Mouse (Mus musculus): ENCODE results near the gene C130032M10Rik. TPM values are rescaled to one million over a fixed set of nuclear protein-coding genes. Genes with fewer than 3 reads are reported as not detected.

Gene C130032M10Rik
- polyA plus RNA-seq (2016; fragmentation: Nextera tagmentation; extraction: Ambion mirVana), result 0.38 and 0.97 TPM in 2 replicates

DNA sequence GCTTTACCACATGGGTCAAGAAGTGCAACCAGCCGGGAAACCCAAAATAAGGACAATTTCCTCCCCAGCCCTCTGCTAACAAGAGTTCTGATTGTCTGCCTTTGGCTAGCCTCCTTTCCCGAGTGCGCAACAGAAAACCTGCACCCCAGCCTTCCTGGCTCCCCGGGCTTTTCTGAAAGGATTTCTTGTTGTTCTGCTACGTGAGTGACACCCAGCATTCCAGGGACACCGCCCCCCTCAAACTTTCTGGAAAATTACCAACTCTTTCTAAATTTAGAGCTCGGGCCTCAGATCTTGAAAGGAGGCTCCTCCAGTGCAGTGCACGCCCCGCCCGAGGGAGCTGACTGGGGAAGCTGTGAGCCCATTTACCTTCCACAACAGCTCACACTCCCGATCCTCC lies at the start of gene C130032M10Rik:
C130032M10Rik (plus strand) TSS at position 334 of the 400 bp plus-strand sequence.
- H3K36me3 ChIP-seq, result peaks cover 43% of the 10 kb centered on the region
- 64% methylated on average over 11 of the region's 11 CpGs for WGBS
- H3K27me3 ChIP-seq (ENCODE audit: insufficient read depth, poor library complexity, severe bottlenecking), result no peaks in the 10 kb centered on the region
- H3K4me3 ChIP-seq, result 0 out of 2 replicates have a peak within 1 kb of the TSS, but pooled peaks have one; percentile 3
- peaks cover 32% of the 10 kb centered on the region for H3K4me1 ChIP-seq
- H3K9me3 ChIP-seq, result peaks cover 17% of the 10 kb centered on the region
- peak within 1 kb of the TSS; percentile 67; the same call in 1 of the 2 replicates for H3K27ac ChIP-seq
- DNase-seq (ENCODE audit: low spot score), result no peak

DNA sequence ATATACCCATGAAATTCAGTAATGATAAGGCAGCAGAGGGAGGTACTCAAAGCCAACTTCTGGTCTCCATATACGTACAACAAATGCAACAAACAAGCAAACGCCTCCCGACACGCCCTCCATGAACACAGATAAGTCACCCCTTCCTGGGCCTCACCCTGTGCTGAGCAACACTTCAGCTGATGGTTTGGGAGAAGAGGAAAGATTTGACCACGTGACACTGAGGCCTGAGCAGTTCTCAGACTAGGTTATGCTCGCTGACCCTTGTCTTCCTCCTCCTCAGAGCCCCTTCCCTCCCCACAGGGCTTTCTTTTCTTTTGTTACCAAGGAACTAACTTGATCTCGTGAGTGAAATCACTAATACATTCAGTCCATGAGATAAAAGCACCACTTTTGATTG lies 48.6 kb upstream of the C130032M10Rik start:
- 76% methylated on average over 7 of the region's 7 CpGs for WGBS
- H3K4me1 ChIP-seq, result peaks cover 11% of the 10 kb centered on the region; the same call in 1 of the 2 replicates
- no peak overlapping the region for H3K27ac ChIP-seq
- no peak overlapping the region for H3K4me3 ChIP-seq
- no peak for DNase-seq (ENCODE audit: low spot score)
- peaks cover 36% of the 10 kb centered on the region for H3K36me3 ChIP-seq
- H3K9me3 ChIP-seq, result no peaks in the 10 kb centered on the region
- no peaks in the 10 kb centered on the region for H3K27me3 ChIP-seq (ENCODE audit: insufficient read depth, poor library complexity, severe bottlenecking)

GRCm38 (mm10) chr9:114468217-114468616 lies 47.3 kb upstream of the C130032M10Rik start:
- DNase-seq (ENCODE audit: low spot score), result no peak
- Histone ChIP-seq H3K27ac (no peak overlapping the region), H3K36me3 (peaks cover 26% of the 10 kb centered on the region), H3K4me1 (peaks cover 11% of the 10 kb centered on the region; the same call in 1 of the 2 replicates), H3K9me3 (no peaks in the 10 kb centered on the region), H3K27me3 (ENCODE audit: insufficient read depth, poor library complexity, severe bottlenecking) (no peaks in the 10 kb centered on the region), H3K4me3 (no peak overlapping the region)
- 73% methylated on average over 5 of the region's 5 CpGs for WGBS

GRCm38 (mm10) chr9:114468701-114469100 lies 46.8 kb upstream of the C130032M10Rik start:
- 92% methylated on average over 4 of the region's 4 CpGs for WGBS
- Histone ChIP-seq H3K4me3 (no peak overlapping the region), H3K9me3 (no peaks in the 10 kb centered on the region), H3K27ac (no peak overlapping the region), H3K4me1 (peaks cover 11% of the 10 kb centered on the region; the same call in 1 of the 2 replicates), H3K27me3 (ENCODE audit: insufficient read depth, poor library complexity, severe bottlenecking) (no peaks in the 10 kb centered on the region), H3K36me3 (peaks cover 25% of the 10 kb centered on the region)
- no peak for DNase-seq (ENCODE audit: low spot score)

- H3K27me3 ChIP-seq (ENCODE audit: insufficient read depth, poor library complexity, severe bottlenecking), result no peaks in the 10 kb centered on the region
- peaks cover 6% of the 10 kb centered on the region; the same call in 1 of the 2 replicates for H3K36me3 ChIP-seq
- no peaks in the 10 kb centered on the region for H3K9me3 ChIP-seq
- H3K4me1 ChIP-seq, result peaks cover 6% of the 10 kb centered on the region; the same call in 1 of the 2 replicates
- no peak for DNase-seq (ENCODE audit: low spot score)
- H3K4me3 ChIP-seq, result no peak overlapping the region
- no peak overlapping the region for H3K27ac ChIP-seq
- 73% methylated on average over 7 of the region's 7 CpGs for WGBS
These were observed 43.6 kb upstream of the C130032M10Rik start for GRCm38 (mm10) chr9:114471892-114472291.

- Histone ChIP-seq H3K27me3 (ENCODE audit: insufficient read depth, poor library complexity, severe bottlenecking) (no peaks in the 10 kb centered on the region), H3K4me3 (no peak overlapping the region), H3K27ac (no peak overlapping the region), H3K4me1 (no peaks in the 10 kb centered on the region), H3K36me3 (no peaks in the 10 kb centered on the region), H3K9me3 (no peaks in the 10 kb centered on the region)
- no peak for DNase-seq (ENCODE audit: low spot score)
- whole genome bisulfite sequencing, result 88% methylated on average over 9 of the region's 9 CpGs
These were observed 38.5 kb upstream of the C130032M10Rik start for GRCm38 (mm10) chr9:114477019-114477418.

DNA sequence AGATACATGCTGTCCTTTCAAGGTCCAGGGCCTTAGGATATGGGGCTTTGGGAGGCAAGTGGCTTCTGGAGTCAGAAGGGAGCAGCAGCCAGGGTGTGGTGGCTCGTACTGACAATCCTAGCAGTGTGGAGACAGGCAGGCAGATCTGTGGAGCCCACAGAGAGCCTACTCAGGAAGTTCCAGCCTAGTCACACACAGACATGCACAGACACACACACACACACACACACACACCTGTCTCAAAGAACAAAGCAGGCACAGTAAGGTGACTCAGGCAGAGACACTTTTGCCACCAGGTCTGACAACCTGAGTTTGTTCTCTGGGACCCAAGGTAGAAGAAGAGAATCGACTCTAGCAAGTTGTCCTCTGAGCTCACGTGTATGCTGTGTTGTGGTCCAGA lies 34.6 kb upstream of the C130032M10Rik start:
- no peaks in the 10 kb centered on the region for H3K27me3 ChIP-seq (ENCODE audit: insufficient read depth, poor library complexity, severe bottlenecking)
- 77% methylated on average over 3 of the region's 3 CpGs for WGBS
- no peak overlapping the region for H3K27ac ChIP-seq
- H3K36me3 ChIP-seq, result no peaks in the 10 kb centered on the region
- no peaks in the 10 kb centered on the region for H3K4me1 ChIP-seq
- no peak for DNase-seq (ENCODE audit: low spot score)
- H3K4me3 ChIP-seq, result no peak overlapping the region
- no peaks in the 10 kb centered on the region for H3K9me3 ChIP-seq

DNA sequence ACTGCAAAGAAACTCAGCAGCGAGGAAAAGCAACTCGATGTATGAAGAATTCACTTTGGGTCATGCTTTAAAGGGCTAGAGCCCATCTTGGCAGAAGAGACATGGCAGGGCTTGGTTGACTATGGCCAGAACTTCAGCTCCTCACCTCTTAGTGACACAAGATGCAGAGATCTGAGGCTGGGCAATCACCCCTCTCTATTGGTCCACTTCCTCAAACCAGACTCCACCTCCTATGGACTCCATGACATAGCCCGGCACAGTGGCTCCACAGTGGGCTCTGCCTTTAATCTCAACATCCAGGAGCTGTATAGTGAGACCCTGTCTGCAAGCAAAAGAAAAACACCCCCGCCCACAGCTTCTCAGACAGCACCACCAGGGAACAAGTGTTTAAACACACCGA lies 30.7 kb upstream of the C130032M10Rik start:
- no peaks in the 10 kb centered on the region for H3K27me3 ChIP-seq (ENCODE audit: insufficient read depth, poor library complexity, severe bottlenecking)
- H3K4me1 ChIP-seq, result no peaks in the 10 kb centered on the region
- no peaks in the 10 kb centered on the region for H3K9me3 ChIP-seq
- H3K4me3 ChIP-seq, result no peak overlapping the region
- no peaks in the 10 kb centered on the region for H3K36me3 ChIP-seq
- 74% methylated on average over 5 of the region's 5 CpGs for WGBS
- DNase-seq (ENCODE audit: low spot score), result no peak
- H3K27ac ChIP-seq, result no peak overlapping the region

- no peak overlapping the region for H3K4me3 ChIP-seq
- H3K27me3 ChIP-seq (ENCODE audit: insufficient read depth, poor library complexity, severe bottlenecking), result no peaks in the 10 kb centered on the region
- no peaks in the 10 kb centered on the region for H3K36me3 ChIP-seq
- no peak for DNase-seq (ENCODE audit: low spot score)
- WGBS, result 82% methylated on average over 4 of the region's 4 CpGs
- no peaks in the 10 kb centered on the region for H3K9me3 ChIP-seq
- no peaks in the 10 kb centered on the region for H3K4me1 ChIP-seq
- H3K27ac ChIP-seq, result no peak overlapping the region
These were observed 28.7 kb upstream of the C130032M10Rik start for GRCm38 (mm10) chr9:114486808-114487207.

- Histone ChIP-seq H3K27ac (no peak overlapping the region), H3K9me3 (no peaks in the 10 kb centered on the region), H3K4me3 (no peak overlapping the region), H3K36me3 (no peaks in the 10 kb centered on the region), H3K27me3 (ENCODE audit: insufficient read depth, poor library complexity, severe bottlenecking) (no peaks in the 10 kb centered on the region), H3K4me1 (no peaks in the 10 kb centered on the region)
- WGBS, result 81% methylated on average over 23 of the region's 23 CpGs
- DNase-seq (ENCODE audit: low spot score), result no peak
These were observed 27.8 kb upstream of the C130032M10Rik start for GRCm38 (mm10) chr9:114487481-114488258.

DNA sequence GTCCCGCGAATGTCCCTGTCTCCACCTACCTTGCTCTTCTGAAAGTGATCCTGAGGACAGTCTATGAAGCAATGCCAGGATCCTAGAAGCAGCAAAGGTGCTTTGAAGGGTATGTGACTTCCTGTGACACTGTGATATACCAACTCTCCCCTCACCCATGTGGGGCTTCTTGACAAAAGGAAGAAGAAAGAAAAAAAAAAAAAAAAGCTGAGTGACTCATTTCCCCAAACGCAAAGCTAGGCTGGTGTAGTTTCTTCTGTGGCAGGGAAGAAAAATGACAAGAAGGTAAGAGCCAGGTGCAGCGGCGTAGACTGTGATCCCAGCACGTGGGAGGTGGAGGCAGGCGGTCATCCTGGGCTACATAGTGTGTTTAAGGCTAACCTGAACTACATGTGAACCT lies 19.0 kb upstream of the C130032M10Rik start:
- Histone ChIP-seq H3K27ac (no peak overlapping the region), H3K36me3 (no peaks in the 10 kb centered on the region), H3K4me1 (peaks cover 8% of the 10 kb centered on the region; the same call in 1 of the 2 replicates), H3K27me3 (ENCODE audit: insufficient read depth, poor library complexity, severe bottlenecking) (no peaks in the 10 kb centered on the region), H3K9me3 (no peaks in the 10 kb centered on the region), H3K4me3 (no peak overlapping the region)
- no peak for DNase-seq (ENCODE audit: low spot score)
- WGBS, result 76% methylated on average over 7 of the region's 7 CpGs

DNA sequence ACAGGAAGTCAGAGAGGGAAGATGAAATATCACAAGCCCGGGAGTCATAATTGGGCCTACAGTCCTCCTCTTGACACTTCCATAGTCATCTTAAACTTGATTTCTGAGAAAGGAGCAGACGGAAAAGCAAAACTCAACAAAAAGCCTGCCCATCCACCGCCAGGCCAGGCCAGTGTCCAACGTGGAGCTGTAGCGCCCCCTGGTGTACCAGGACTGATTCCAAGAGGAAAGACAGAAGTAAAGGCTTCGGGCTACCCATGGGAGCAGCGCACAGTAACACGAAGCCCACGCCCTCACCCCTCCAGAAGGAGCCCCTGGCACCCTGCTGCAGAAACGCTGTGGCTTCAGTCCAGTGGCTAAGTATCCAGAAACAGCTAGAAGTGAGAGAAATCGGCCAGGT lies 17.3 kb upstream of the C130032M10Rik start:
- Histone ChIP-seq H3K27me3 (ENCODE audit: insufficient read depth, poor library complexity, severe bottlenecking) (no peaks in the 10 kb centered on the region), H3K9me3 (no peaks in the 10 kb centered on the region), H3K4me1 (peaks cover 15% of the 10 kb centered on the region), H3K36me3 (no peaks in the 10 kb centered on the region), H3K4me3 (0 out of 2 replicates have a peak overlapping the region, but pooled peaks have one; percentile 3), H3K27ac (no peak overlapping the region)
- DNase-seq (ENCODE audit: low spot score), result peak; percentile 95
- 7% methylated on average over 11 of the region's 11 CpGs for WGBS

GRCm38 (mm10) chr9:114499783-114500515 lies 15.5 kb upstream of the C130032M10Rik start:
- H3K9me3 ChIP-seq, result no peaks in the 10 kb centered on the region
- H3K27me3 ChIP-seq (ENCODE audit: insufficient read depth, poor library complexity, severe bottlenecking), result no peaks in the 10 kb centered on the region
- no peak overlapping the region for H3K27ac ChIP-seq
- no peak overlapping the region; the same call in 1 of the 2 replicates for H3K4me3 ChIP-seq
- 16% methylated on average over 15 of the region's 15 CpGs for WGBS
- peaks cover 17% of the 10 kb centered on the region for H3K4me1 ChIP-seq
- DNase-seq (ENCODE audit: low spot score), result peak; percentile 87
- H3K36me3 ChIP-seq, result no peaks in the 10 kb centered on the region
